Comparison of ENCODE assay signal across 23 mouse cellular contexts in the genomic region with DNA sequence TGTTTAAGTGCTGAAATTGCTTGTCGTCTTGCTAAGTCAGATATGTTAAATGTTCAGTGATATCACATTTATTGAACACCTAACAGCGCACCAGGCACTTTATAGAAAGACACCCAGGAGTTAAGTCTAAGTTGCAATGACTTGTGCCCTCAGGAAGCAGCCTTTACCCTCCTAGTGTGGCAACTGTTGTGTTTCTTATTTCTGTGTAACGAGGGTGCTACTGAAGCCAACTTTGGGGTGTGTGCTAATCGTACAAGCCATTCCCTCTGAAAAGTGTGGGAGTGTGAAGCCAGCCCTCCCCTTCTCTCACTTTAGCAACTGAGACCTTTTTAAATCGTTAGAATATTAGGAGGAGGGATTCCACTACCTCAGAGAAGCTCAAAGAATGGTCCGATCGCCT. TPM values are rescaled to one million over a fixed set of nuclear protein-coding genes. Genes with fewer than 3 reads are reported as not detected.
"Had no signal": no experiment of that assay in that cellular context is flagged by ENCODE, and none has a peak within 500 bp of the region (broad histone marks: within the 10 kb centered on the region; RNA-seq: fewer than 3 reads in every experiment).

No protein-coding gene starts in this region.

- ATAC-seq: liver, postnatal 0 days; lung, postnatal 0 days; midbrain, embryonic 16.5 days had no signal

- H3K27ac ChIP-seq: liver, embryonic 15.5 days; lung, embryonic 15.5 days; macrophage; midbrain, embryonic 12.5 days; neural tube, embryonic 13.5 days; neural tube, embryonic 15.5 days had no signal

- H3K27me3 ChIP-seq: liver, embryonic 15.5 days; lung, embryonic 15.5 days; midbrain, embryonic 12.5 days; neural tube, embryonic 13.5 days; neural tube, embryonic 15.5 days had no signal

- DNase-seq: liver, postnatal 0 days; lung, adult 2 months; lung, postnatal 14 days; lung, postnatal 36 days; midbrain, embryonic 14.5 days; retina, postnatal 1 day; right cerebral cortex, adult 18-20 months; right cerebral cortex, postnatal 25 days; right cerebral cortex, postnatal 4 days; spleen, adult 18-20 months; thymus, adult 18-20 months; thymus, postnatal 14 days; thymus, postnatal 36 days had no signal

- H3K36me3 ChIP-seq: lung, embryonic 15.5 days; midbrain, embryonic 12.5 days; neural tube, embryonic 13.5 days; neural tube, embryonic 15.5 days had no signal

- H3K4me3 ChIP-seq: liver, embryonic 15.5 days; lung, embryonic 15.5 days; megakaryocyte, embryonic 14.5 days; midbrain, embryonic 12.5 days; myocyte; neural tube, embryonic 13.5 days; neural tube, embryonic 15.5 days had no signal

- H3K4me1 ChIP-seq: liver, embryonic 15.5 days; megakaryocyte, embryonic 14.5 days; midbrain, embryonic 12.5 days had no signal

RNA-seq across cellular contexts. Expression of a gene that starts 23.2 kb away (rescaled TPM):
- polyA plus RNA-seq: macrophage had no signal
